Mouse (Mus musculus) urinary bladder, postnatal 36 days (tissue): ENCODE measurements around the gene Prrc2b.

Source experiments
- DNase-seq, 2 experiments: peaks; one replicate each; pipeline ENCODE4 v3.0.0; 2022; ENCODE audit warnings: low spot score in 2 of 2, mixed read lengths in 1 of 2

The Prrc2b gene

GRCm38 (mm10) chr2:32150924-32151659, at the start of gene Prrc2b:
Gene Prrc2b (plus strand): TSS chr2:32151082.
- peak in 1 of 2 experiments; percentile 62 for DNase-seq

GRCm38 (mm10) chr2:32102944-32103343, 47.9 kb upstream of the Prrc2b start:
- DNase-seq: no peak

DNA sequence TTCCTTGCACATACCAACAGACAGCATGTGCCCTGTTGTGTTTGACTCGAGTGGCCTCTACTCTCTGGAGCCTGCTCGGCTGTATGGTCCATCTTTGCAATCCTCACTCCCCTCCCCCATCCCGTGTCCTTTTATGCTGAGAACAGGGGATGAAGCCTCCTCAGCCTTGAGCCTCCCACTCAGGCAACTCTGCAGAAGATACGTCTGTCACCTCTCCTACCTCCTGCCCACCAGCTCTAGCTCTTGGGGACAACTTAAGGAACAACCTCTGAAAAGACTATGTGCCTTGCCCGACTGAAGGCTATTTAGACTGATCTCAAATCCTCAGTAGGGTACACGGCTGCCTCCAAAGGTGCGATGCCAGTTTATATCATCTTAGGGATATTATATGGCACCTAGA, 47.3 kb upstream of the Prrc2b start:
- no peak for DNase-seq

- DNase-seq: no peak
Observed at GRCm38 (mm10) chr2:32104122-32104521, 46.8 kb upstream of the Prrc2b start.

- no peak for DNase-seq
Observed at GRCm38 (mm10) chr2:32105117-32105913, 45.6 kb upstream of the Prrc2b start.

- DNase-seq: no peak
Observed at GRCm38 (mm10) chr2:32105930-32106329, 45.0 kb upstream of the Prrc2b start.

DNA sequence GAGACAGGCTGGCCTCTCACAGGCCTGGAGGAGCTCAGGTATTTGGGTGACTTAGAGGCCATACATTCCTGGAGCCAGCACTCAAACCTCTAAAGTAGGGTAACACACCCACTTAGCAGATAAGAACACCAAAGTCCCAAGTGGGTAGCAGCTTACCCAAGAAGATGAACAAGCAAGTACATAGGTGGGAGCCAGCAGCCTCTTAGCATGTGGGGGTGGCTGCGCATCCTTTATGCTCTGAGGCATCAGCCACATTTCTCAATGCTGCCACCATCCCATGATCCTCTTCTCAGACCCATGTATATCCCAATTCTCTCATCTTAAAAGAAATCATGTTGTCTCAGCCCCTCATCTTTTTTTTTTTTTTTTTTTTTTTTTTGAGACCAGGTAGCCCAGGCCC, 39.6 kb upstream of the Prrc2b start:
- no peak for DNase-seq

- no peak for DNase-seq
Observed at GRCm38 (mm10) chr2:32112548-32112947, 38.3 kb upstream of the Prrc2b start.

DNA sequence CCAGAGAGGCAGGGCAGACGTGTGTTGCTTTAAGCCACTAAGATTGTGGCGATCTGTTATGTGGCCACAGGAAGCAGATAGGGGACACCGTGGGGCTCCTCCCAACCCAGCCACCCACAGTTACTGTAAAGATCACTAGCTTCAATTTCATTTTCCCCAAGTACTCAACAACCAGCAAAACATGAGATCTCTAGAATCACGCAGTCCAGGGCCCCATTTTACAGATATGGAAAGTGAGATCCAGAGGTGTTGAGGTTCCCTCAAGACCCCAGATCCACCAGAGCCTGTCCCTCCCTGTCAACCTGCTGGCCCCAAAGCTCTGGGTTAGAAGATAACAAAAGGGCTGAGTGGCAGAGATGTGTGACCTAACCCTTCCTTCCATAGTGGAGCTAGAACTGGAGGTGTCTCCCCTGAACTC, 35.0 kb upstream of the Prrc2b start:
- DNase-seq: no peak

GRCm38 (mm10) chr2:32119802-32120750, 30.8 kb upstream of the Prrc2b start:
- DNase-seq: no peak

GRCm38 (mm10) chr2:32121150-32121549, 29.7 kb upstream of the Prrc2b start:
- no peak for DNase-seq

DNA sequence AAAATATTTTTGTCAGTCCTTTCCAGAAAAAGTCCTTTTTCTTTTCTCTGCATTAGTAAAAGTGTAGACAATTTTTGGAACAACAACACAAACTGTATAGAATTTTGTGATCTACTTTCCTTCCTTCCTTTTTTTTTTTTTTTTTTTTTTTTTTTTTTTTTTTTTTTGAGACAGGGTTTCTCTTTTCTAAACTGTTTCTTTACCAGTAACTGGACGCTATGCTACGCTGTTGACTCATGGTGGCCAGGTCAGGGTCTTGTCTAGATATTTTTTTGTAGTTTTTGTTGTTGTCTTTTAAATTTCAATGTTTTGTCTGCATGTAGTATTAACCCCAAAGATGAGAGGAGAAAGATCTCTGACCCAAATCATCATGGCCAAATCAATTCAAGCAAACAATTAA, 29.1 kb upstream of the Prrc2b start:
- no peak for DNase-seq

GRCm38 (mm10) chr2:32127653-32128535, 23.0 kb upstream of the Prrc2b start:
- no peak for DNase-seq

DNA sequence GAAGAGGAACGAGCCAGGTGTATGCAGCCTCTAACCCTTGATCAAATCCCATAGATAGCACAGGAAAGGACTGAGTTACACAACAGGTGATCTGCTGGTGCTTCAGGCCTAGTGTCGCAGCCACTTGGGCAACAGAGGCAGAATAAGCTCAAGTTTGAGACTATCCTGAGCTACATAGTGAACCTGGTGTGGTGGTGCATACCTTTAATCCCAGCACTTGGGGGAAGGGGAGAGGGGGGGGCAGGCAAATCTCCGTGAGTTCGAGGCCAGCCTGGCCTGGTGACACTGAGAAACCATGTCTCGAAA, 22.4 kb upstream of the Prrc2b start:
- no peak for DNase-seq

GRCm38 (mm10) chr2:32129383-32130074, 21.4 kb upstream of the Prrc2b start:
- DNase-seq: no peak

GRCm38 (mm10) chr2:32130435-32130834, 20.4 kb upstream of the Prrc2b start:
- DNase-seq: no peak

DNA sequence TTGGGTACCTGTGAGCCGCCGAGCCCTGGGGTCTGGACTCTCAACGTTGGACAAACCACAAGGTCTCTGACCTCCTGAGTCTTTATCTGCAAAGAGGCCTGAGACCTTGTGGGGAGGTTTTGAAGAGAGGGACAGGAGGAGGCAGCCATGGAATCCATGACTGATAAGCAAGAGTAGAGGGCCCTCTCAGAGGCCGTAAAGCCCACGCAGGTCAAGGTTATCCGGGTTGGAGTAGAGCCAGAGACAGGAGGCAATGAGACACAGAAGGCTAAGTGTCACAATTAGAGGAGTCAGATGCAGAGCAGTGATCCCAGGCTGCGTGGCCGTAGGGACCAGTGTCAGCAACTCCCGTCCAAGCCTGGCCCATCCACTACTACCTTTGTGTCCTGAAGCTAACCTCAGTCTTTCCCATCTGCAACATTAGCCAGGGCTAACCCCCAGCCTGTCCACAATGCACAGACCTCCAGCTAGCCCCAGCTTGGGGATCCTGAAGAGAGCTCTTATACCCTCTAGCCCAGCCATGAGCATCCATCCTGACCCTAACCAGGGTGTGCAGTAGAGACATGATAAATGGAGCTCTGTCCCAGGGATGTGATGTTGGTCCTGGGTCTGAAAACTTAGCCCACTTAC, 19.6 kb upstream of the Prrc2b start:
- no peak for DNase-seq

DNA sequence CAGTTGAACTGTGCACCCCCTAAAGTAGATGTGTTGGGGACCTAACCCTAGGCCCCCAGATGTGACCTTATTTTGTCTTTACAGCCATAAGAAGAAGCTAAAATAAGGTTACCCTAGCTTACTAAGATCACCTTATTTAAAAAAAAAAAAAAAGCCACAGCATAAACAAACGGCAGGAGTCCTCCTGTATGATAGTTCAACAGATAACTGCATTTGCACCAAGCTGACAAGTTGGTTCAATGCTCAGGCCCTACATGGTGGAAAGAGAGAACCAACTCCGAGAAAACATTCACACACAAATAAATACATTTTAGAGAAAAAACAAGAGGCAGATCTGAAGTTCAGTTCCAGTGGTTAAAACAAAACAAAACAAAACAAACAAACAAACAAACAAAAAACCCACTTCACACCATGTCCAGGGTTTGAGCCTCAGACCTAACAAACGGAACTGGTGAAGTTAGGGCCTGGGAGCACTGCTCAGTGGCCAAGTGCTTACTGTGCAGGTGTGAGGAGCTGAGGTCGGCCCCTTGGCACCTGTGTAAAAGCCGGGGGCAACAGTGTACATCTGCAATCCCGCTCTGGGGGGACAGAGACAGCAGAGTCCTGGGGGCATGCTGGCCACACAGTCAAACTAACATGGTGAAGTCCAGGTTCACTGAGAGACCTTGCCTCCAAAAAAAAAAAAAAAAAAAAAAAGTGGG, 18.9 kb upstream of the Prrc2b start:
- no peak for DNase-seq

DNA sequence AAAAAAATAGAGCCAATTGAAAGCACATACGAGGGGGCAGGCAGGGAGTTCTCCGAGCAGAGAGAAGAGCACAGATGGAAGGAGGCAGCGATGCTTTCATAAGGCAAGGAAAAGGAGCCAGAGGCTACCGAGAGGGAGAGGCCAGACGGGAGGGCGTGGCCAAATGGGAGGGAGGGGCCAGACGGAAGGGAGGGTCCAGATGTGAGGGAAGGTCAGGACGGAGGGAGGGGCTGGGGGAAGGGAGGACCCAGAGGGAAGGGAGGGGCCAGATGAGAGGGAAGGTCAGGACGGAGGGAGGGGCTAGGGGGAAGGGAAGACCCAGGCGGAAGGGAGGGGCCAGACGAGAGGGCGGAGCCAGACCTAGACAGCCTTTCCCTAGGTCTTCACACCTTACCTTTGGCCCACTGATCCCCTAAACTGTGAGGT, 18.3 kb upstream of the Prrc2b start:
- DNase-seq: peak in 1 of 2 experiments; percentile 62
